Mouse (Mus musculus) CD8-positive naive resting alpha-beta T cell, adult 2 months (primary cell): ENCODE measurements around the gene Cnnm4.
A peak's percentile ranks its signal among the peaks of the same experiment; 100 is the strongest.

ENCODE experiments used
- DNase-seq, 2 experiments: peaks; one replicate each; pipeline ENCODE4 v3.0.0; 2022; ENCODE audit warnings: low read depth in 2 of 2, low spot score in 2 of 2

Cnnm4 gene

GRCm38 (mm10) chr1:36471181-36472105 lies at the start of gene Cnnm4:
Gene Cnnm4, plus strand, starts transcription at chr1:36471620.
- peak; percentile 67 to 71 for DNase-seq

DNA sequence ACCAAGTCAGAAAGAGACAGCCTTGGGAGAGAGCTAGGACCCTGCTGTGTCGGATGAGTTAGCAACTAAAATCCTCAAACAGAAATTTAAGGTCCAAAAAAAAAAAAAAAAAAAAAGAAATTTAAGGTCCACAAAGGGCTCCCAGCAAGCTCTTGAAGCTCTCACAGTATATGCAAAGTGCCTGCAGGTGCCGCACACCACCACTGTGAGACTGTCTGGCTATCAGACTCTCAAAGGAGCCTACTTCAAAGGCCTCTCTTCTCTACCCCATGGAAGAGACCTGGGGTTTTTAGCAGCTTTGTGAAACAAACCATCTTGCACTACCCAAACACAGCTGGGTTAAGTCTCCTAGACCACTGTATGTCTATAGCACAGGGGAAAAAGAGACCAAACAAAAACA lies 41.9 kb upstream of the Cnnm4 start:
- DNase-seq = no peak

DNA sequence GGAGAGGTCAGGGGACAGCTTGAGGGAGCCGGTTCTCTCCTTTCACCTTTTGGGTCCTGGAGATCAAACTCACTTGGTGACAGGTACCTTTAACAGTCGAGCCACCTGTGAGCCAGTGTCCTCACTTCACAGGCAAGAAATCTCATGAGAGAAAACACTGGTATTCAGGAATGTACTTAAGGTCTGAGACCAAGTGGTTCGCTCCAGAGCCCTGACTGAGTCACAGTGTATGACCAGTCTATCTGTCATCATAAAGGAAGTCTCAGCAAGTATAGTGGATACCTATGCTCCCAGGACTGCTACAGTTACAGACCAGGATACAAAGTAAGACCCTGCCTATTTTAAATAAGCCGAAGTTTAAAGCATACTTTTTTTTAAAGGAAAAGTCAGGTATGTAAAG lies 38.4 kb upstream of the Cnnm4 start:
- DNase-seq = no peak

DNA sequence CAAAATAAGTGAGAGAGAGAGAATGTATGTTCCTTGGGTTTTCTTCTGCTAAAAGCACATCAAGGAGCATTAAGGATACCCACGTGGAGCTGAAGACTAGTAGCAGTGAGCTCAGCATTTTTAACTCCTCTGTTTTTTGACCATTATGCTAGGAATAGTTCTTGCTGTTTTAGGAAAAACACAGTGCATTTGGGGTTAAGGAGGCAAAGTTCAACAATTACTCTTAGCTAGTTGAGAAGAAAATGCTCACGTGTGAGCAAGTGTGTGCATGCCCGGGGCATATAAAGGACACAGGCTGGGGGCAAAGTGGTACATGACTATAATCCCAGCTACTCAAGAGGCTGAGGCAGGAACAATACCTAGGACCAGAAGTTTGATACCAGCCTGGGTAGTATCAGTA lies 37.8 kb upstream of the Cnnm4 start:
- DNase-seq = no peak

DNA sequence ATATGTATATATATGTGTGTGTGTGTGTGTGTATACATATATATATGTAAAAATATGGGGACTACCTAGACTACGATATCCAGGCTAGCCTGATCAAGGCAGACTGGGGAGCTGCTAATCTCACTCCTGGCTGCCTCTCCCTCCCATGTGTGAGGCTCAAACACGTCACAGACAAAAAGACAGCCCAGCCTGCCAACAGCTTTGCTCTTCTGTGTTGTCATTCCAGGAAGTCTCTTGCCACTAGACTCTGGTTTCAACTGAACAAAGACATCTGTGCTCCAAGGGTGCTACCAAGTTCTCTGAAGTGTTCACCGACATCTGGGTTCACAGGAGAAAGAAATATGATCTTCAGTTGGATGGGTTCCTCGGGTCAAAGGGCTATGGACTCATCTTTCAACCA lies 36.3 kb upstream of the Cnnm4 start:
- DNase-seq = no peak

DNA sequence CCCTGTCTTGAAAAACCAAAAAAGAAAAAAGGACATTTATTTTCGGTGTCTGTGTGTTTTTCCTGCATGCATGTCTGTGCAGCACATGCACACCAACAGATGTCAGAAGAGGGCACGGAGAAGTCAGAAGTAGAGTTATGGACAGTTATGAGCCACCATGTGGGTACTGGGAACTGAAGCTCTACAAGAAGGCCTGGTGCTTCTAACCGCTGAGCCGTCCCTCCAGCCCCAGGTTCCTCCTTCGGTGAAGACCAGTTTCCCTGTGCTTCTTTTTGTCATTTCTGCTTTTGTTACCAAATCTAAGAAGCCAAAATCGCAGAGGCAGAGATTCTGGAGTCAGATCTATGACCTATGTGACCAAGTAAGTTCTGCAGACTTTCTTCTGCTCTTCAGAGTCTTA lies 34.9 kb upstream of the Cnnm4 start:
- no peak for DNase-seq

GRCm38 (mm10) chr1:36437223-36437622 lies 34.2 kb upstream of the Cnnm4 start:
- no peak for DNase-seq

GRCm38 (mm10) chr1:36441101-36441500 lies 30.3 kb upstream of the Cnnm4 start:
- DNase-seq = no peak

DNA sequence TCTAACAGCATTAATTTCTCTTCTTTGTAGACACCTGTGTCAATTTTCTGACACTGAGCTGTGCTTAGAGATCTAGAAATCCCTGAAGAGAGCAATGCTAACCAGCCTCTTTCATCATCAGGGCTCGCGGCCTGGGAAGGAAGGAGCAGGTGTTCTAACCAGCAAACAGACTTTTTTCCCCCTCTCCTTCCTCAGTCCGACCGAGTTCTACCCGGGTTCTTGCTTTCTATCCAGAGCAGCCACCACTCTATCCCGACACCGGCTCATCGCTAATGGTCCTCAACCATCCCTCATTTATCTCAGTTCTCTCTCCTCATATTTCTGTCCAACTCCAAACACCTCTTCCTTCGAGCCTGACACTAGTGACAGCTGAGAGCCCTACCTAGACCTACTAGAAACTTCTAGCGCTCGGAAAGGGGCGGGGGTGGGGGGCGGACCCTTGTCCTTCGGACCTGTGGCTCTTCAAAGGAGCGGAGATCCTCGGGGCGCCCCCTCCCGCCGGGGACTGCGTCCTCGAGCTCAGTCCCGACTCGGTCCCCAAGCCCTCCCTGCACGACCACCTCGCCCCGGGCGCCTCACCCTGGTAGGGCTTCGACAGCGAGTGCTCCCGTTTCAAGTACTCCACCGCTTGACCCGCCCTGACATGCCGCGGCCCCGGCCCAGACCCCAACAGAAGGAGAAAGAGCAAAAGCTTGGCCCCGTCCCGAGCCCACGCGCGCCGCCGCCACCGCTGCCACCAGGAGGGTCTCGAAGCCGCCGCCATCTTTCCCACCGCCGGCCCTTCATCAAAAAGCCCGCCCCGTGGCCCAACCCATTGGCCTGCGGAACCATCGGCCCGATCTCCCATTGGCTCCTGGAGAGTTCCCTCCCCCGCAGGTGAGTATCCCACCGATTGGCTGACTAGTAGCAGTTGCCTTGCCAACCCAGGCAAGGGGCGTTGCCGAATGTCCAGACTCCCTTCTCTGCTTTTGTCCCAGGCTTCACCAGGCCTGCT lies 26.7 kb upstream of the Cnnm4 start, which contains the start of gene Lman2l:
Lman2l (minus strand) TSS at position 801 of the 994 bp plus-strand sequence.
- DNase-seq = peak; percentile 93 to 95

GRCm38 (mm10) chr1:36445508-36445907 lies 25.9 kb upstream of the Cnnm4 start:
- no peak for DNase-seq

DNA sequence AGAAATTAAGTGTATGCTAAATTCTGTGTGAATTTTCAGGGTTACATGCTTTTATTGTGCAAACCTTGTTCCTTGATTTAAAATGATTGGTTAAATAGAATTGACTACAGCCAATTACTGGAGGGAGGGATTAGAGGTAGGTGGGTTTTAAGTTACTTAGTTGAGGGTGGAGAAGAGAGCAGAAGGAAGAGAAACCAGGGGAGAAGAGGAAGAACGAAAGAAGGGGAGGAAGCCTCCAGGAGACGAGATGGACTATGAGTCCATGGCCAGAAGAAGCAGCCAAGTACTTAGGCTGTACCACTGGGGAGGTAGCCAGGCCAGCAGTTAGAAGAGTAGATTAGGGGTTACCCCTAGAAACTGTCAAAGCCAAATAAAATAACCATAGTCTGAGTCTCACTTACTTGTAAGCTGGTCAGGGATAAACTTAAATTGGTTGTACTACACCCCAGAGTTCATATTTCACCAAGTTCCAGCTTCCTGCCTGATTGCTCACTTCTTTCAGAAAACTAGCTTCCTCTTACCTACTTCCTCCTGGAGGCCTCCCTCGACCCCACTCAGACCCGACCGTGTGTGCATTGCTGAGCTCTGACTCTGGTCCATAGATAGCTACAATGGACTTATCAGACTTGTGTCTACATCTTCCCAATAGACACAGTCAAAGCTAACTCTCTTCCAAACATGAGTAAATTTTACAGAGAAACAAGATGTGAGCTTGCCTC lies 25.2 kb upstream of the Cnnm4 start:
- DNase-seq = no peak

DNA sequence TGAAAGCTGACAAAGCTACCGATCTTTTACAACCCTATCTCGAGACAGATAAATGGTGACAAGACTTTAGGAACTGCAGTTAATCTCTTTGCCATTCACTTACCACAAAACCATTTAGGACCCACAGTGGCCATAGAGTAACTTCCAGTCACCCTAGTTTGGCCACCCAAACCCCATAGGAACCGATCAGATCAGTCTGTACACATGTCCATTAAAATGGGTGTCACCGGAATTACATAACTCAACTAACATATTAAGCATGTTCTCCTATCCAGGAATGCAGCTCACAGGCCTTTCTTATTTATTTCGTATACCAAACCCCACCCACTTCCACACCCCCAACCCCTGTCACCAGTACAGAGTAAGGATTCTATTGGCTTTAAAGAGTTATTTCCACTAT lies 24.6 kb upstream of the Cnnm4 start:
- no peak for DNase-seq

DNA sequence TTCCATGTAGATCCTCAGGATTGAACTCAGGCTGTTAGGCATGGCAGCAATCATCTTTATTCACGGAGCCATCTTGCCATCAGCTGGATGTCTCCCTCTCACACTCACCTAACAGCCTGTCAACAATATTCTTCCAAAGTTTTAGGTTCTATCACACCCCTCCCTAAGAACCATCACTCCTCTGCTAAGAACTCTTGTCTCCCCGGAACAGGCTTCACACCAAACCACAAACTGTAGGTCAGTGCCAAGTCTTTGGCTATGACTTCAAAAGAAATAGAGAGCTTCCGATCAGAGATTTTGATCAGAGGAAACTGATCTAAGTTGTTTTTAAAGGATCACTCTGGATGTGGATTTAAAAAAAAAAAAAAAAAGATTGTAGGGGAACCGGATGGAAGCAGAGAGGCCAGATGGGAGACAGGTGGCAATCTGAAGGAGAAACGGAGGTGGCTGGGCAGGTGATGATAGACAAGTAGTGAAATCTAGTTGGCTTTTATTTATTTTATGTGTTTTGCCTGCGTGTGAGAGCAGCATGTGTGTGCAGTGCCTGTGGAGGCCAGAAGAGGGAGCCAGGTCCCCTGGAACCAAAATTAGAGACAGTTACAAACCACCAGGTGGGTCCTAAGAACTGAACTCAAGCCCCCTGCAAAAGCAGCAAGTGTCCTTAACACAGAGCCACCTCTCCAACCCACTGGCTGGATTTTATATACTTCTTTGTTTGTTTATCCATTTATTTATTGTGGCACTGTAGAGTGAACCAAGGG lies 17.2 kb upstream of the Cnnm4 start:
- DNase-seq = no peak

DNA sequence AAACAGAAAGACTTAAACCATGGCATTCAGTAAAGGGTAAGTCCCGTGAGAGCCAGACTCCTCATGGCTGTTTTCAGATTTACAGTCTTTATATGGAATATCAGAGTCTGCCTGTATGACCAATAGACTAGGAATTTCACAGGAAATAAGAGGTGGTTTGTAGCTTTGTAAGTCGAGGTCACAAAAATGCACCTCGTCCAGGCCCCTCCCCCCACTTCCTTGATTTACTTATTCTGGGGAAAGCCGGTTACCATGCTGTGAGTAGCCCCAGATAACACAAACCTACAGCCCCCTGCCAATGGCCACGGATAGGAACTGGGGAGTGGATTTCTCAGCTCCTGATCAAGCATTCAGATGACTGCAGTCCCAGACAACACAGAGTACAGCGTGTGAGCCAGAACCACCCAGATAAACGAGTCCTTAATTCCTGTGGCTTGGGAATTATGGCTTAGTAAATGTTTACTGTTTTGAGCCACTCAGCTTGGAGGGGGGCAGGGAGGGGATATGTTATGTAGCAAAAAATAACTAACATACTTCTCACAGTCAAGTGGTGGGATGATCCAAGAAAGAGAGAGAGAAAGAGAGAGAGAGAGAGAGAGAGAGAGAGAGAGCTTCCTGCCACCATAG lies 13.9 kb upstream of the Cnnm4 start:
- DNase-seq = no peak

GRCm38 (mm10) chr1:36458169-36458568 lies 13.3 kb upstream of the Cnnm4 start:
- no peak for DNase-seq

DNA sequence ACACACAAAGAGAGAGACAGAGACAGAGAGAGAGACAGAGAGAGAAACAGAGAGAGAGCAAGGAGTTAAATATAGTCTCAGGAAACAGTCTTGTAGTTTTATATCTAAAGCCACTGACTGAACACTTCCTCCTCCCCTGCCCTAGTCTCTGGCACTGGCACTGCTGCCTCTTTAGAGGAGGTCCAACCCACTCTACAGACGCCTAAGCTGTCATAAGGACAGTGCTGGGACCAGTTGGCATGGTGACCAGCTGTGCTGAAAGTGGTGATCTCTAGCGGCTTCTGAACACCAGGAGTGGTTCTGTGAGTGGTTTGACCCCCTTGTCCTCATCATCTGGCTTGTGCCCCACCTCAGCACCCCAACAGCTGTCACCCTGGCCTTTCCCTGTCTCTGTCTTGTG lies 9.6 kb upstream of the Cnnm4 start:
- peak in 1 of 2 experiments; percentile 16 for DNase-seq

- no peak for DNase-seq
Measured at GRCm38 (mm10) chr1:36465641-36466160, 5.7 kb upstream of the Cnnm4 start.

DNA sequence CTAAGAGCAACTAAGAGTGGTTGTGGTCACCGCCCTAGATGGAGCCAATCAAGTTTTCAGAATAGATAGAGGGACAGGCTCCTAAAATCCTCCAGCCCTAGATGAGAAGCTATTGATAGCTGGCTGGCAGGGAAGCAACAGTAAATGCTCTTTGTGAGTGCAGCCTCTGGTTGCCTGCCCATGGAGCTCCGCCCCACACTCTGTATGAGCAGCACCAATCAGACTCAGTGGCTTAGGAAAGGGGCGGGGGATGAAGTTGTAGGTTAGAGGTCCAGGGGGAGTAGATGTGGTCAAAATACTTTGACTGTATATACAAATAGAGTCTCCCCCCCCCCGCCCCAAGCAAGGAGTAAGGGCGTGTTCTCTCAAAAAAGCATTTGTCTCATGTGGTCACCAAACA lies 4.0 kb upstream of the Cnnm4 start:
- no peak for DNase-seq

DNA sequence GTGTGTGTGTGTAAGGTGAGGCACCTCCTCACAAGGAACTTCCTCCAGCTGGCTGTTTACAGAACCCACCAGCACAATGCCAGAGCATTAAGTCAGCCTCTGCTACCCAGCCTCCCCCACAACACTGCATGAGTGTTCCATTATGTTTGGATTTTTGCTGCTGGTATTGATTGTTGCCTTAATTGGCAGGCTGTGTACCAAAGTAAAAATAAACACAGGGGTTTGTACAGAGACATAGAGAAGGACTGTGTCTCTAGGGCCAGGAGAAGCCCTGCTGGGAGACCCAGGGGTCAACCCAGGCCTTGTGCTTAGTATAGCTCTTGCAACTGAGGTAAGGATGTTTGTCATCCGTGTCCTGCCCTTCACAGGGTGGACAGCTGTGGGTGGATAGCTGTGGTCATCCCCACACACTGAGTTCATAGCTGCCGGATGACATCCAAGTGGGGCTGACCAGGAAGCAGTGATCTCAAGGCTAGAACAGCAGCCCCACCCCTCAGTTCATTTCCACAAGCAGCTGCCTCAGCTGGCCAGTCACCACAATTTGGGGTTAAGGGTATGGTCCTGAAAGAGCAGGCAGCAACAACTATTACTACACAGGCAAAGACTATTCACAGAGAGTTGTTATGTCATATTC lies 1.5 kb upstream of the Cnnm4 start:
- no peak for DNase-seq
